Mouse (Mus musculus): Measurements from ENCODE around the gene Galnt3. TPM values are rescaled to one million over a fixed set of nuclear protein-coding genes. Genes with fewer than 3 reads are reported as not detected.

The Galnt3 gene
- polyA plus RNA-seq, 1 experiment from 2014 or later = 0.45 TPM

GRCm38 (mm10) chr2:66127541-66127940 is 2.7 kb upstream of the Galnt3 start:
- Histone ChIP-seq H3K27me3 (ENCODE audit: control insufficient read depth, insufficient read depth, low read length) (peaks cover 20% of the 10 kb centered on the region), H3K4me2 (ENCODE audit: low read depth) (no peak overlapping the region), H3K4me1 (ENCODE audit: control insufficient read depth, insufficient read depth, low read length) (no peaks in the 10 kb centered on the region; the same call in 1 of the 2 replicates), H3K9me3 (ENCODE audit: control insufficient read depth, low read length) (no peaks in the 10 kb centered on the region), H3K27ac (ENCODE audit: low read depth, low read length) (no peak overlapping the region), H3K9ac (ENCODE audit: low read length) (no peak overlapping the region), H3K4me3 (ENCODE audit: low read depth, low read length) (no peak overlapping the region), H3K36me3 (ENCODE audit: control insufficient read depth, insufficient read depth, low read length) (no peaks in the 10 kb centered on the region)
- WGBS = 84% methylated on average over 1 of the region's 1 CpGs
- DNase-seq (ENCODE audit: low spot score) (no peak), ATAC-seq (ENCODE audit: insufficient read depth, low FRiP score, low TSS enrichment) (no peak)

GRCm38 (mm10) chr2:66126936-66127335 is 2.1 kb upstream of the Galnt3 start:
- Histone ChIP-seq H3K27me3 (ENCODE audit: control insufficient read depth, insufficient read depth, low read length) (peaks cover 20% of the 10 kb centered on the region), H3K4me1 (ENCODE audit: control insufficient read depth, insufficient read depth, low read length) (no peaks in the 10 kb centered on the region; the same call in 1 of the 2 replicates), H3K4me2 (ENCODE audit: low read depth) (no peak overlapping the region), H3K27ac (ENCODE audit: low read depth, low read length) (no peak overlapping the region), H3K4me3 (ENCODE audit: low read depth, low read length) (no peak overlapping the region), H3K9me3 (ENCODE audit: control insufficient read depth, low read length) (no peaks in the 10 kb centered on the region), H3K9ac (ENCODE audit: low read length) (no peak overlapping the region), H3K36me3 (ENCODE audit: control insufficient read depth, insufficient read depth, low read length) (no peaks in the 10 kb centered on the region)
- DNase-seq (ENCODE audit: low spot score) = no peak
- 93% methylated on average over 4 of the region's 4 CpGs for WGBS
- ATAC-seq (ENCODE audit: insufficient read depth, low FRiP score, low TSS enrichment) = no peak

- Histone ChIP-seq H3K9me3 (ENCODE audit: control insufficient read depth, low read length) (no peaks in the 10 kb centered on the region), H3K27ac (ENCODE audit: low read depth, low read length) (no peak overlapping the region), H3K4me1 (ENCODE audit: control insufficient read depth, insufficient read depth, low read length) (no peaks in the 10 kb centered on the region; the same call in 1 of the 2 replicates), H3K36me3 (ENCODE audit: control insufficient read depth, insufficient read depth, low read length) (no peaks in the 10 kb centered on the region), H3K4me3 (ENCODE audit: low read depth, low read length) (peak overlapping the region; percentile 62), H3K4me2 (ENCODE audit: low read depth) (peak overlapping the region; percentile 100), H3K9ac (ENCODE audit: low read length) (peak overlapping the region; percentile 59), H3K27me3 (ENCODE audit: control insufficient read depth, insufficient read depth, low read length) (peaks cover 20% of the 10 kb centered on the region)
- WGBS = under 1% methylated on average over 51 of the region's 57 CpGs
- DNase-seq (ENCODE audit: low spot score) (peak; percentile 45), ATAC-seq (ENCODE audit: insufficient read depth, low FRiP score, low TSS enrichment) (peak; percentile 64)
These were observed 821 bp downstream of the Galnt3 start for GRCm38 (mm10) chr2:66123756-66124589.

GRCm38 (mm10) chr2:66117686-66118085 is 7.1 kb downstream of the Galnt3 start:
- 73% methylated on average over 3 of the region's 3 CpGs for WGBS
- Histone ChIP-seq H3K27ac (ENCODE audit: low read depth, low read length) (no peak overlapping the region), H3K36me3 (ENCODE audit: control insufficient read depth, insufficient read depth, low read length) (no peaks in the 10 kb centered on the region), H3K9ac (ENCODE audit: low read length) (no peak overlapping the region), H3K9me3 (ENCODE audit: control insufficient read depth, low read length) (no peaks in the 10 kb centered on the region), H3K4me2 (ENCODE audit: low read depth) (no peak overlapping the region), H3K27me3 (ENCODE audit: control insufficient read depth, insufficient read depth, low read length) (no peaks in the 10 kb centered on the region), H3K4me3 (ENCODE audit: low read depth, low read length) (no peak overlapping the region), H3K4me1 (ENCODE audit: control insufficient read depth, insufficient read depth, low read length) (no peaks in the 10 kb centered on the region)
- ATAC-seq (ENCODE audit: insufficient read depth, low FRiP score, low TSS enrichment) = no peak
- DNase-seq (ENCODE audit: low spot score) = no peak

GRCm38 (mm10) chr2:66107864-66108514 is 16.8 kb downstream of the Galnt3 start:
- WGBS = 93% methylated on average over 9 of the region's 9 CpGs
- Histone ChIP-seq H3K27ac (ENCODE audit: low read depth, low read length) (no peak overlapping the region), H3K9me3 (ENCODE audit: control insufficient read depth, low read length) (no peaks in the 10 kb centered on the region), H3K9ac (ENCODE audit: low read length) (no peak overlapping the region), H3K36me3 (ENCODE audit: control insufficient read depth, insufficient read depth, low read length) (no peaks in the 10 kb centered on the region), H3K27me3 (ENCODE audit: control insufficient read depth, insufficient read depth, low read length) (no peaks in the 10 kb centered on the region), H3K4me1 (ENCODE audit: control insufficient read depth, insufficient read depth, low read length) (no peaks in the 10 kb centered on the region), H3K4me3 (ENCODE audit: low read depth, low read length) (no peak overlapping the region), H3K4me2 (ENCODE audit: low read depth) (no peak overlapping the region)
- ATAC-seq (ENCODE audit: insufficient read depth, low FRiP score, low TSS enrichment) (no peak), DNase-seq (ENCODE audit: low spot score) (no peak)

GRCm38 (mm10) chr2:66103740-66104436 is 20.9 kb downstream of the Galnt3 start:
- DNase-seq (ENCODE audit: low spot score) (no peak), ATAC-seq (ENCODE audit: insufficient read depth, low FRiP score, low TSS enrichment) (no peak)
- no peaks in the 10 kb centered on the region for H3K4me1 ChIP-seq (ENCODE audit: control insufficient read depth, insufficient read depth, low read length)
- no peaks in the 10 kb centered on the region for H3K36me3 ChIP-seq (ENCODE audit: control insufficient read depth, insufficient read depth, low read length)
- H3K9ac ChIP-seq (ENCODE audit: low read length) = no peak overlapping the region
- no peaks in the 10 kb centered on the region for H3K27me3 ChIP-seq (ENCODE audit: control insufficient read depth, insufficient read depth, low read length)
- H3K4me2 ChIP-seq (ENCODE audit: low read depth) = no peak overlapping the region
- H3K4me3 ChIP-seq (ENCODE audit: low read depth, low read length) = no peak overlapping the region
- 78% methylated on average over 10 of the region's 10 CpGs for WGBS
- no peak overlapping the region for H3K27ac ChIP-seq (ENCODE audit: low read depth, low read length)
- no peaks in the 10 kb centered on the region for H3K9me3 ChIP-seq (ENCODE audit: control insufficient read depth, low read length)

- DNase-seq (ENCODE audit: low spot score) (no peak), ATAC-seq (ENCODE audit: insufficient read depth, low FRiP score, low TSS enrichment) (no peak)
- Histone ChIP-seq H3K27me3 (ENCODE audit: control insufficient read depth, insufficient read depth, low read length) (no peaks in the 10 kb centered on the region), H3K4me3 (ENCODE audit: low read depth, low read length) (no peak overlapping the region), H3K36me3 (ENCODE audit: control insufficient read depth, insufficient read depth, low read length) (no peaks in the 10 kb centered on the region), H3K9ac (ENCODE audit: low read length) (no peak overlapping the region), H3K9me3 (ENCODE audit: control insufficient read depth, low read length) (no peaks in the 10 kb centered on the region), H3K27ac (ENCODE audit: low read depth, low read length) (no peak overlapping the region), H3K4me1 (ENCODE audit: control insufficient read depth, insufficient read depth, low read length) (no peaks in the 10 kb centered on the region), H3K4me2 (ENCODE audit: low read depth) (no peak overlapping the region)
- 97% methylated on average over 9 of the region's 9 CpGs for WGBS
These were observed 23.0 kb downstream of the Galnt3 start for GRCm38 (mm10) chr2:66101686-66102304.

GRCm38 (mm10) chr2:66100671-66101351 is 24.0 kb downstream of the Galnt3 start:
- H3K4me2 ChIP-seq (ENCODE audit: low read depth) = no peak overlapping the region

More at GRCm38 (mm10) chr2:66100671-66101351, 24.0 kb downstream of the Galnt3 start:
- DNase-seq (ENCODE audit: low spot score) = no peak
- Histone ChIP-seq H3K27me3 (ENCODE audit: control insufficient read depth, insufficient read depth, low read length) (no peaks in the 10 kb centered on the region), H3K4me1 (ENCODE audit: control insufficient read depth, insufficient read depth, low read length) (no peaks in the 10 kb centered on the region), H3K4me3 (ENCODE audit: low read depth, low read length) (no peak overlapping the region), H3K36me3 (ENCODE audit: control insufficient read depth, insufficient read depth, low read length) (no peaks in the 10 kb centered on the region), H3K27ac (ENCODE audit: low read depth, low read length) (no peak overlapping the region), H3K9me3 (ENCODE audit: control insufficient read depth, low read length) (no peaks in the 10 kb centered on the region), H3K9ac (ENCODE audit: low read length) (no peak overlapping the region)
- WGBS = 61% methylated on average over 17 of the region's 17 CpGs
- ATAC-seq (ENCODE audit: insufficient read depth, low FRiP score, low TSS enrichment) = no peak
